Mouse (Mus musculus) kidney, adult 11 months (tissue): ENCODE measurements around the gene Snx9.

ENCODE experiments used
- DNase-seq: peaks from one replicate; pipeline ENCODE4 v3.0.0; 2022

Snx9 gene

DNA sequence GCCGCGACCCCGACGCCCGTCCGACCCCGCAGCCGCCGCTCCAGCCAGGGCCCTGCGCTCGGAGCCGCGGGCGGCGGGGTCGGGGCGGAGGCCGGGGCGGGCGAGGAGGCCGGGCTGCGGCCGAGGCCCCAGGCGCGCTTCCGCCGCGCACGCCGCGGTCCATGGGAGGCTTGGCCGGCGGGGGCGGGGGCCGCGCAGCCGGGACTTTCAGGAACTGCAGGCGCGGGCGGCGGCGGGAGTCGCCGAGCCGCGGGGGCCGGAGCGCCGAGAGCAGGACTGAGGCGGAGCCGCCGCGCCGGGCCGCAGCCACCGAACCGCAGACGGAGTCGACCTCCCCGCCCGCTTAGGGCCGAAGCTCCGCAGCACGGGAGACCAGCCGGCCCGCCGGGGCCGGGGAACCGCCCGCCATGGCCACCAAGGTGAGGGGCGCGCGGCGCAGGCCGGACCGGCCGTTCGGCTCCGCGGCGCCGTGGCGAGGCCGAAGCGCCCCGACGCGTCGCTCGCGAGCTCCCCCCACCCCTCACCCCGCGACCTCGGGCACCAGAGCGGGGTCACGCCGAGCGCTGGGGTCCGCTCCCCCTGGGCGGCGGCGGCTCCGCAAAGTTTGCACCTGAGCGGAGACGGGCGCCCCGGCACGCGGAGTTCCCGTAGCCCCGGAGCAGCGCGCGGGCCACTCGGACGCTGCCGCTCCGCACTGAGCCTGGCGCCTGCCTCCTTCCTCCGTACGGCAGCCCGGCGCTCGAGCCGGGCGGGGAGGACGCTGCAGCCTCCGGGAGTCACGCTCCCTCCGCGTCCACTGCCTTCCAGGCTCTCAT is at the start of gene Snx9:
Gene Snx9 (plus strand): TSS at position 202 of the 815 bp plus-strand sequence.
- DNase-seq, result peak; percentile 70

DNA sequence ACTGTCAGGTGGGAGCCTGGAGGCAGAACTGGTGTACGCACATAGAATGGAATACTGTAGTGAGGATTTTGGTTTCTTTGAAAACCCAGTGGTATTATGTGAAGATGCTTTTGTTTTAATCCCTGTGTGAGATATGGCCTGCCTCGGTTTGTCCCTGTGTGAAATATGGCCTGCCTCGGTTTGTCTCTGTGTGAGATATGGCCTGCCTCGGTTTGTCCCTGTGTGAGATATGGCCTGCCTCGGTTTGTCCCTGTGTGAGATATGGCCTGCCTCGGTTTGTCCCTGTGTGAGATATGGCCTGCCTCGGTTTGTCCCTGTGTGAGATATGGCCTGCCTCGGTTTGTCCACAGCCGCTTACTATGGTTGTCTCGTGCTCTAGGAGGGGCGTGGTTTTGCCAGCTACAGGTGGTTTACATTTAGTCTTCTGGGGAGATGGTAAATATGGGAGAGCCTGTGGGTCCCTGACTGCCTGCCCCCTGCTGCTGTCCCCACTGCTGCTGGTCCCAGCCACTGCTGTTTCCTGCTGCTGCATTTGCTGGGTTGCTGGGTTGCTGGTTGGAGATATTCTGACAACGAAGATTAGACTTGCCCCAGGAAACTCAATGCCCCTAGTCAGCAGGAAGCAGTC is 48.9 kb upstream of the Snx9 start:
- no peak for DNase-seq

DNA sequence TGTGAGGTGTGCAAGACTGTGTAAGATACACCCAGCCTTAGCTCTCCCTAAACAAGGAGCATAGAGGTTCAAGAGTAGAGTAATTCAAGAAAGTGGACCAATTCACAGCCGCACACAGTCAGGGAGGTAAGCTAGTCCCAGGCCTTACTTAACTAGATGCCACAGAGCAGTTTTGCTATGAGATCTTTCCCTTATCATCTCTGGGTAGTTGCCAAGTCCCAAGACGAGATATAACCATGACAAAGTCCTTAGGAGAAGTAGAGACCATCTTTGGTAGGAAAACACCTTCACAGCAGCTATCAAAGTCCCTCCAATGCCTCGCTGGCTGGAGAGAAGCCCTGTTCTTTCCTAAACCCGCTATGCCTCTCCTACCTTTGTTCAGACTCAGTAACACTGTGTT is 47.5 kb upstream of the Snx9 start:
- no peak for DNase-seq

DNA sequence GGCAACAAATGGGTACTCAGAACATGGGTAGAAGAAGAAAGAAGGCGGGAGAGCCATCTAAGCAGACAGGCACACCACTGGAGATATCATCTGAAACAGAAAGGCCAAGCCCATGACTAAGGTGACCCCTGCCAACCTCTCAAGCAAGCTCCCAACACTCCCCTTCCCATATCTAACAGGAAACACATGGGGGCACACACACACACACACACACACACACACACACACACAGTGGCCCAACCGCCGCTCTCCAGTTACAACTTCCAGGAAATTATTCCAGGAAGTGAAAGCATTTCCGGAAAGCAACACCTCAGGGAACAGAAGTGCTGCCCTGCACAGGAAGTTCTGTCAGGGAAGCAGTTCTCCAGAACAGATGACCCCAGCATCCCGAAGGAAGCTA is 46.9 kb upstream of the Snx9 start:
- DNase-seq, result peak; percentile 47

DNA sequence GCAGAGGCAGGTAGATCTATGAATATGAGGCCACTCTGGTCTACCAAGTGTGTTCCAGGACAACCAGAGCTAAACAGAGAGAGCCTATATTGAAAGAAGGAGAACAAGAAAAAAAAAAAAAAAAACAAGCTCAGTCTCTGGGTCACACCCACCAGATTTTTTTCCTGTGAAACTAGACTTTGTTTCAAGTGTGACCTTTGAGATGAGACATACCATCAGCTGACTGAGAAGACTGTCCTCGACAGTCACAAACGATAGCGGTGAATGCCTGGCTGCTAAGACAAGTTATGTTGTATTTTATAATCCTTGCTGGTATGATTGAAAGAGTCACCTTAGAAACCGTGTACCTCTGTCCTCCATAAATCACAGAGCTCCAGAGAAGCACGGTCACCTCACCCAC is 45.8 kb upstream of the Snx9 start:
- DNase-seq, result no peak

DNA sequence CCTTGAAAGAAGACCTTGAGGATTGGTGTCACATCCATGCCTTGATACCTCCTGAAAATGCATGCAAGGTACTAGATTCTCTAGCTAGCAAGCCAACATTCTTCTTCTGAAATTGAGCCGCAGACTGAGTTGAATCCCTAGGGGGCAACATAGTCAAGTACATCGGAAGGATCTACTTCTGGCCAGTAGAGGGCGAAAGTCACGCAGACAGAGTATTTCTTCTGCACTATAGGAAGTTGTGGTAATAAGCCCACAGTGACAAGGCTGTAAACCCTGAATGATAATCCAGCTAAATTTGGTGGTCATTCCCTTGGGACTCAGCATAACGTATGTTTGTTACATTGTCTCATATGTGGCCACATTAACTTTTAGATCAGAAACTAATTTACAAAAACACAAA is 45.3 kb upstream of the Snx9 start:
- DNase-seq, result peak; percentile 72

DNA sequence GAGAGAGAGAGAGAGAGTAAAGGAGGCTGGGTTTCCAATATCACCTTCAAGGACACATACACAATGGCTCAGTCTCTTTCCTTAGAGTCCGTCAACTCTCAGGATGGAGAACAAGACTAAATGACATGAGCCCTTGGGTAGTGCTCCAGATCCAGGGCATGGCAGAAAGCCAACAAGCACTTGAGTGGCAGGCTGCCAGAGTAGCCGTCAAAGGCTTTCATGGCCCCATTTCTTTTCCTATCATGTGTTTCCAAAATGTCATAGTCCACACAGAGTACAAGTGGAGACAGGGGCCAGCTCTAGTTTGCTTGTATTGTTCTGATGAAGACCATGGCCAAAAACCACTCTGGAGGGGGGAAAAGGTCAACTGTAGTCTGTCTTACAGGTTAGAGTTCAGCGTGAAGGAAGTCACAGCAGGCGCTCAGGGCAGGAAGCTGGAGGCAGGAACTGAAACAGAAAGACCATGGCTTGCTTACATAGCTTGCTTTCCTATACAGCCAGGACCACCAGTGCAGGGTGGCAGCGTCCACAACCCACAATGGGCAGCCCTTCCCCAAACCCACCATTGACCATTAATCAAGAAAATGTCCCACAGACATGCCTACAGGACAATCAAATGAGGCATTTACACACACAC is 43.9 kb upstream of the Snx9 start:
- peak; percentile 62 for DNase-seq

DNA sequence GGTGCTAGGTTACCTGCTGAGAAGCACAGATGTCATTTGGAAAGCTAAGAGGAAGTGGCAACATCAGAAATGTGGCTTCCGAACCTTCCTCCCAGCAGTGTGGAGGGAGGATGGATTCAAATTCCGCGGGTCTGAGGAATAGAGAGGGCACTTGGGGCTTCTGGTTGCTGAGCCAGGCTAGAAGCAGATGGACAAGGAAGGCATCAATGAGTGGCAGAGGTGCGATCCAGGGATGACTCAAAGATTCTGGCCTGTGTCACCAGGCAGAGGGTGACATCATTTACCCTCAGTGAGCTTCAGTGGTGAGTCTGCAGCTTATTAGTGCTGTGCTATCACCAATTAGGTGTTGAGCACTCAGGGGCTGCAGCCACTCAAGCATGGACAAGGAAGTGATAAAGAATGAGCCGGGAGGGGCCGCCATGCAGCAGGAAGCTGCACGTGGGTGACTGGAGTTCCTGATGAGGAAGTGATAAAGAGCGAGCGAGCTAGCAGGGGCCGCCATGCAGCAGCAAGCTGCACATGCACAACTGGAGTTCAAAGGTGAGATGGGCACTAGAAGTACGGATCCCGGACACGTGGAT is 42.8 kb upstream of the Snx9 start:
- DNase-seq, result no peak

DNA sequence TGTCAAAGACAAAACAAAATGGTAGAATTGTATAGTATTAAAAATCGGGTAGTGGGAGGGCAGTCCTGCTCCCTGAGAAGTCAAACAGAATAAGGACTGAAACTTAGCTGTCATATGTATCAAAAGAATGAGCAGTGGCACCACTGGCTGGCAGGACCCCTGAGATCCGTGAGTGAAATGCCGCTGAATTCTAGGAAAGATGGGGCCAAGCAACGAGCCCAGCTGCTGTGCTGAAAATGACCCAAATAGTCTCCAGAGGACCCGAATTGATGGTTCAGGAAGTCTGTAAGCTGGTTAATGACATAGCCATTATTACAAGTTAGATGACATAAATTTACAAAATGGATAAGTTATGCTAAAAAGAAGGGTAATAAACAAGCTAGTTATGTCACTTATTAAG is 42.2 kb upstream of the Snx9 start:
- no peak for DNase-seq

DNA sequence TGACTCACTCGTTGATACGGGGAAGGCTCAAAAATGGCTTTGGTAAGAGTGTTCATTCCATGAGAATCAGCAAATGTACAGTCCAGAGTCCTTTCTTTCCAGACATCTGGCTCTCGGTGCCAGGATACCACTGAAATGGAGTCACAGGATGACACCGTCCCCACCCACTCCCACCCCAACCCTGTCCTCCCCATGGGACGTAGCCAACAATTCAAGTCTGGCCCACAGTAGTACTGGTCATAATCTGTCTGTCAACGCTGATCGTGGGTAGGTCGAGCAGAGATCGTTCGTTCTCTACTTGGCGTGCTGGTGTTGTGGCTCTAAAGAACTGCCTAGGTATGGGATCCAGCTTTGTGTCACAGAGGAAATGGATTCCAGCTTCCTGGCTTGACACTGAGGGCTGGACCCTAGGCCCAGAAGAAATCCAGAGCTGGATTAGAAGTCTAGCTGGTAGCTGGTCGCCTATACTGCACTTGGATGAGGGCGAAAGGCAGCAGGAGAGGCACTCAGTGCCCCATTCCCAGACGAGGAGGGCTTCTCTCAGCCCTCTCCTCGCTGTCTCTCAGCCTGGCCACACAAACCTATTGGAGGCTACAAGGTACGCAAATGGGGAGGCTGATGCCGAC is 41.6 kb upstream of the Snx9 start:
- no peak for DNase-seq

DNA sequence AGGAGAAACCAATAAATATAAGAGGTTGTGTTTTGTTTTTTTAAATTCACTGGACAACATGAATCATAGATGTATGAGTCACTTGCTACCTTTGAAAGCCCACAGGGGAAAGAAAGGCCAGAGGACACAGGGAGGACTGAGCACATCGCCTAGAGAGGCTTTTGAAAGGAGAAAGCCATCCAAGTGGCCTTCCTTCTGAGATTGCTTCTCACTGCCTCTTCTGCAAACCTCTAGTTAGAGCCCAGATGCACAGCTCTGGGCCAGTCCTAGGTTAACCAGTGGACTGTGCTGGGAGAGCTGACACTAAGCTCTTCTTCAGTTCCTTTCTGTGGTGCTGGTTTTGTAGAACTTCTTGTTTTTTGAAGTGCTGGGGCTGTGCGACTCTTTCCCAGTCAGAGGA is 40.9 kb upstream of the Snx9 start:
- DNase-seq, result no peak

DNA sequence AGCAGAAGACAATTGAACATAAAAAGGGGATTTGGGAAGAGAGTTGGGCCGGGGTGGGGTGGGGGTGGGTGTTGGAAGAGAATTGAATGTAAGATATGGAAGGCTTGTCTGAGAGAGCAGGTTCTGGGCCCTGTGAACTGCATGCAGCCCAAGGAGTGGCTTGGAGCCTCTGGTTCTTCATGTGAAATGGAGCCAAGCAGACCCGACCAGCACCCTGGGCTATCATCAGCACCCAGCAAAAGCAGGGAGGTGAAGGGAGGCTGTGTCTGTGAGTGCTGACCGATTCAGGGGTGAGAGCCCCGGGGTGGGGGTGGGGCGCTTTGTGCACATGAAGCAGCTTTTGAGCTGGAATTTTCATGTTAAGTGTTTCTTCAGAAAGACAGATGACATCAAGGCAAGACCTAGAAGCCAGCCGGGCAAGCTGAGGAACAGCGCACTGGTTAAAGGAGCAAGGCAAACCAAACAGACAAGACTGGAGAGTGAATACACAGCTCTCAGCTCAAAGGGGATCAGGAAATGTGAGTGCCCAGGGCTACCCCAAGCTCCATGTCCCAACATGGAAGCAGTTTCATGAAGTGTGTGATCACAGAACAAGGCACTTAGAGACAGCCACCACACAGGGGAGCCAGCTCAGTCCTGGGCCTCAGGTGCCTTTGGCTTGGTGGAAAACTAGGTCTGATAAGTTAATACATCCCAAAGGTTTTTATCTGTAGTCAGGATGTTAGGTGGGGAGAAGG is 40.1 kb upstream of the Snx9 start:
- no peak for DNase-seq

DNA sequence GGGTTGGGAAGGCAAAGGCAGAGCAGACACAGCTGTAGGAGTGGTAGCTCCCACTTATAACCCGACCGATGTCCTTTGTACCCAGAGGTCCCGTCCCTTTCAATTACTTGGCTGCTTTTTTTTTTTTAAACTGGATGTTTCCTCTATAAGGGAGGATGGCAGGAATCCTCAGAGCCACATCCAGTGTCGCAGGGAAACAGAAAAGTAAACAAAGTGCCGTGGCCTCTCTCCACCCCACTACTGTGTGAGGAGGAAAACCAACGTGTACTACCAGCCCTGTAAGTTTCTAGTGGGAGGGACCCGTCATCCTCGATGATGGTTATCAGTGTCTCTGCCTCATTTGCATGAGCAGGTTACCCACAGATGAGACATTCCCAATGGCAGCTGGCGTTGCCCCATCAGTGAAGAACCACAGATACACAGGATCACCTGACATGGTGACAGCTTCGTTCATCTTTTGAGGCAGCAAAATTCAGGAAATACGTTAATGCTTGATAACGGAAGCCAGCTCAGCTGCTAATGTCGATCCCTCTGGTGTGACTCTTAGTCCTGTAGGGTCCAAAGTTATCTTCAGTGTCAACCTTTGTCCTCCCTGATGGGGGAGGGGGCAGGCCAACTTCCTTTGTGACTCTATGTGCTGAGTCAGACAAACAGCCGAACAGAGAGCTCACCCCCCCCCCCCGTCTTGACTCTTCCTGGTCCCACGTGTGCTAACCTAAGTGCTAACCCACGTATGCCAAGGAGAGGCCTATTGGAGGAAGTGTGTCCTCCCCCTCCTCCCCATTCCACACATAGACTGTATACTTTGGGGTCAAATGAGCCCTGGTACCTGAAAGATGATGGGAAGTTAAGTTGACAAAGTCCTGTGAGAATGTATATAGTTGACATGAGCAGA is 39.1 kb upstream of the Snx9 start:
- peak; percentile 63 for DNase-seq

DNA sequence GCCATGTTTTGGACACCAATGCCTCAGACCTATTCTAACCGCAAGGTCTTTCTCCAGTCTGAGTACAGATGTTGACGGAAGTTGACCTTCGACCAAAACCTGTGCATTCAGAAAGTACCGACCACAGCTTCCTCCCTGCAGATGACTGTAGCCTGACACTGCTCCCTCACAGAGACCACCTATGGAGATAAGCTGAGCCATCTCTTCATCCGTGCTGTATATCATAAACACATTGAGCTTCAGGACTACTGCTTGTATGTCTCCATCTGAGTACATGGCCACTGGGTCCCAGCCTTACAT is 38.5 kb upstream of the Snx9 start:
- no peak for DNase-seq

DNA sequence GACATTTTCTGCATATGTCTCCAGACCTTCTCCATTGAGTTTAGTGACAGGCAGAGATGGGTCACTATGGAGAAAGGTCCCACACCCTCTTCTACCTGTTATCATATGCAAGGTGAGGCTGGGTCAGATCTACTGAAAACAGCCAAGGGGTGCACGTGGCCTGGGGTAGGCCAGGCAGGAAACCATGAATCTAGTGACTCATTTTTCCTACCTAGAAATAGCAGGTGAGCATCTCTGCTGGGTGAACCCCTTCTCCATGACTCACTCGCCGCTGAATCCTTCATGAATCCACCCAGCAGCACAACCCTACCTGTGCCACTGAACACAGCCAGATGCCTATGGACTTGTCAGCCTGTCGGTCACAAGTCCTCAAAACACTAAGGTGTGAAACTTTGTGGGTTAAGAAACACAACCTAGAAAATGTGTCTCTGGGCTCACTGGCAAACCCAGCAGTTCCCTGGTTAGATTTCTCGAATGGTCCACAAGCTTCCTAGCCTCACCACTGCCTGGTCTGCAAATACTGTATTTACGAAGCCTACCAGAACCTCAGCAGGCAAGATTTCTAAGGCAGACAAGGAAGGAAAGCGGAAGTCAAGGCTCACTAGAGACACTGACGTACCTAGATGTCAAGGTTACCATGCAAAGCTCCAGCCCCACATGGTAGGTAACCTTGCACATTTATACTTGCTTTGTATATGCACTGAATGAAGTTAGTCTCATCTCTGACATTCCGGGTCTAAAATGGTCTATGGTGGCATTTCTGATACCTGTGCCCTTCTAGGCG is 37.7 kb upstream of the Snx9 start:
- DNase-seq, result no peak

DNA sequence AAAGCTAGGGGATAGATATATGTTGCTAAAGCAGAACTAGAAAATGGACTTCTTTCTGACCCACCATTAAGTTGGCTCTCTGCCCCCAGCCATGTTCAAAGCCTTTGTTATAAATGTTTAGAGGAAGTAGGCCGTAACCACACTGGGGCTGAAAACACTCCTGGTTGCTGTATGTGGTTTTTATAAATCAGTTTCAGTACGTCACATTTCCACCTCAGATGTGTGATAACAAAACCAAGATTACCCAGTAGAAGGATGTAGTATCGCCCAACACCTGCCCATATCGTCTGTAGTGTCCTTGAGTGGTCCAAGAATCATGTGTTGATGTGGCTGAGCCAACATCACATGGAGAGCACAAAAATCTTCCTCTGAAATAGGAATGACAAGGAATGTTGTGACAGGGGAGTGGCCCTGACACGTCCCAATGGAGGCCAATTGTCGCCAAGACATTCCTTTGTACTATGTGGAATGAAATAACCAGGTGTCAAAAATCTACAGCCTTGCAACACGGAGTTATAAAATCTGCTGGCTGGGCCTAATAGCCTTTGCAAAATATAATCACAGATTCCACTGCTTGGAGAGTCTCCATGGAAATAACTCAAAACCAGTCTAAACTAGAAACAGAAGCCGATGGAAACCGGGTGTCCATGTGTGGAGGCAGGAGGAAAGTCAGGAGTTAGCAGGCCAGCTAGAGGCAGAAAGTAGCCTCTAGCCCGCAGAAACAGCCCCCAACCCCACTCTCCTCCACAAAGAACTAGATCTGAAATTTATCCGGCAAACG is 36.6 kb upstream of the Snx9 start:
- no peak for DNase-seq

DNA sequence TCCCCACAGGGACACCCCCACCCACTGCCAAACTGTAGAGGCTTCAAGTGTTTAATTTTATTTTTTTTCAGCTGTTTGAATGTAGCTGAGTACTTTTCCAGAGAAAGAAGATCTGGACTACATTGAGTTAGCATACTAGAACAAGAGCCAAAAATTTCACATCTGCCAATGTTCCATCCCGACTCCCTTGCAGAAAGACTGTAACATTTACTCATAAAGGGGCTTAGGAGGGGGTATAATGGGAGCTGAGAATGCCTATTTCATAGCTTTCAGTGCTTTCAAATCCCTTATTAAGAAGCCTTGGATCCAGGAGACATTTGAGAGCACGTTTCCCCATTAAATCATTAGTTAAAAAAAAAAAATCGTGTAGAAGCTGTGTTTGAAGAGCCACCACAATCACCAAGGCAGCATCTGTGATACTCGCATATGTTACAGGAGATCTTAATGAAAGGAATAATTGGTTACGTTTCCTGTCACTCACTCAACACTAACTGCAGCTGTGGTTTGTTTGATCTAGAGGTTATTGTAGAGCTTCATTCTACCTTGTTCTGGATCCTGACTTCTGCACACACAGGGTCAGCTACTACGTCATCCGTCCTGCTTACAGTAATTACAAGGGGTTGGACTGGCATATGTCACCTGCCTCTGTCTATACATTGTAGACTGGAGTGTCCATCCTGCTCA is 35.8 kb upstream of the Snx9 start:
- DNase-seq, result no peak

DNA sequence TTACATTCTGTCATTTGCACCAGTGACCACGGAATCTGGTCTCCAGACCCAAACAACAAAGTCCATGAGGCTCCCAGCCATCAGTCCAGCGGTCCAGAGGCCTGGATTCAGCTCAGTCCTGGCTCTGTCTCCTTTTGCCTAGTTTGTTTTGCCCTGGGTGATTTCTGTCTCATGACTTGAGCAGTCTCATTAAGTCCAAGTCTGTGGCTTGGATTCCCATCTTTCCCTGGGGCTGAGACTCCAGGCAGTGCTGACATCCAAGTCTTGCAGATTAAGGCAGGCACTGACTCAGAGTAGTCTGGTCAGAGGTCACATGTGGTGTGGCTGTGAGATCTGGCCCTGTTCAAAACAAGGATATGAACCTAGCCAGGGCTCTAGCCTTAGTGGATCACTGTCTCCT is 35.2 kb upstream of the Snx9 start:
- peak; percentile 89 for DNase-seq

DNA sequence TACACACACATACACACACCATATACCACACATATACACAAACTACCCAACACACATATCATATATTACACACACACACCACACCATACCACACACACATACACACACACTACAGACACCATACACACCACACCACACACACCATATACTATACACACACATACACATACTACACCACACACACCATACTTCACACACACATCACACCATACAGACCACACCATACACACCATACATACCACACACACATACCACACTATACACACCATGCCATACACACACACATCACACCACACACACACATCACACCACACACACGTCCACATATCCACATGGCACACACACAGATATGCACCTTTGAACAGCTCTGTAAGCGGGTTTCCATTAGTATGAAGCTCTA is 34.3 kb upstream of the Snx9 start:
- DNase-seq, result no peak
